Mouse (Mus musculus) liver, adult 2 months (tissue): ENCODE measurements at regions not wholly inside any gene's neighbourhood (a gene's known extent, or its start where the extent isn't known, plus 50 kb on each side); places are given as distances from the start of the nearest gene placed in this dataset.

Experiments
- CTCF ChIP-seq: fragments of 200-500 bp; IDR thresholded peaks from 2 replicates; pipeline ENCODE4 v1.5.1; 2011; ENCODE audit warnings: low read depth, low read length, control low read depth
- POLR2A ChIP-seq: fragments of 200-500 bp; IDR thresholded peaks from 2 replicates; pipeline ENCODE4 v1.6.1; 2011; ENCODE audit warnings: low read length, control low read depth; ENCODE audit not compliant: insufficient read depth; ENCODE audit errors: extremely low read depth

DNA sequence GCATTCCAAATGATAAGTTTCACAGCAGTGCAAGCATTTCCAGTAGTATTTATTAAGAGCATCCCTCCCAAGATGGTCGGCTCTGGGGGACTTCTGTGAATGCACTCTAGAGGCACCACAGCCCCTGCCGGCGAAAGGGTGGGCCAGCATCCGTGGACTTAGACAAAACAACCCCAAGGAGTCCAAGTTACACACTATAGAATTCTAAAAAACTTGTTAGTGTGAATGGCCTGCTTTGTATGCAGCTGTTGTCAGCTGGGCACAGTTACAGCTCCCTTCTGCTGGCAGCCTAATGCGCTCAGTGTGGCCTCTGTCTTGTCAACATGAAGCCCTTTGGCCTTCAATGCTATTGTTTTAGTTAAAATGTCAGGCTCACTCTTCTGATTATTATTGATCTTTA, 181.5 kb downstream of the Tle3 start:
- no peak for TF ChIP-seq CTCF
- no peak for TF ChIP-seq POLR2A
